Mouse (Mus musculus): ENCODE measurements around the gene Traf6. TPM values are rescaled to one million over a fixed set of nuclear protein-coding genes. Genes with fewer than 3 reads are reported as not detected.

Gene Traf6
- total RNA-seq (2021): 10 to 100 TPM; 11.6 to 12.7 TPM
- long read RNA-seq, experiment 1, full-length matches to known transcripts: 4 of 11 reads
- long read RNA-seq, experiment 1, partial matches to known transcripts: 5 of 11 reads
- long read RNA-seq, experiment 1, other reads (novel, unspliced or antisense): 2 of 11 reads
- long read RNA-seq, experiment 2, full-length matches to known transcripts: 1 of 2 reads
- long read RNA-seq, experiment 2, partial matches to known transcripts: 0 of 2 reads
- long read RNA-seq, experiment 2, other reads (novel, unspliced or antisense): 1 of 2 reads

GRCm38 (mm10) chr2:101678236-101679021 lies at the start of gene Traf6:
TSS of gene Traf6 (plus strand) at chr2:101678429.
- peak; percentile 80 to 87 for DNase-seq (ENCODE audit: low spot score in 2 of 2)

- DNase-seq (ENCODE audit: low spot score in 2 of 2): no peak
These were observed 39.0 kb upstream of the Traf6 start for GRCm38 (mm10) chr2:101638979-101639839.

- no peak for DNase-seq (ENCODE audit: low spot score in 2 of 2)
These were observed 38.3 kb upstream of the Traf6 start for GRCm38 (mm10) chr2:101639840-101640350.

GRCm38 (mm10) chr2:101645841-101646240 lies 32.4 kb upstream of the Traf6 start:
- DNase-seq (ENCODE audit: low spot score in 2 of 2): no peak

GRCm38 (mm10) chr2:101648361-101648760 lies 29.9 kb upstream of the Traf6 start:
- DNase-seq (ENCODE audit: low spot score in 2 of 2): no peak

GRCm38 (mm10) chr2:101649114-101649671 lies 29.0 kb upstream of the Traf6 start, which contains the start of the genes Rag1 and B230118H07Rik:
TSS of gene Rag1 (minus strand) at chr2:101649501.
TSS of gene B230118H07Rik (minus strand) at chr2:101649532.
- DNase-seq (ENCODE audit: low spot score in 2 of 2): no peak

- DNase-seq (ENCODE audit: low spot score in 2 of 2): no peak
These were observed 27.8 kb upstream of the Traf6 start for GRCm38 (mm10) chr2:101650446-101650845.

GRCm38 (mm10) chr2:101652204-101652920 lies 25.9 kb upstream of the Traf6 start:
- DNase-seq (ENCODE audit: low spot score in 2 of 2): no peak

- peak; percentile 81 to 89 for DNase-seq (ENCODE audit: low spot score in 2 of 2)
These were observed 25.2 kb upstream of the Traf6 start for GRCm38 (mm10) chr2:101652921-101653597.

- DNase-seq (ENCODE audit: low spot score in 2 of 2): no peak
These were observed 17.7 kb upstream of the Traf6 start for GRCm38 (mm10) chr2:101660536-101660935.

- DNase-seq (ENCODE audit: low spot score in 2 of 2): peak; percentile 62 to 78
These were observed 13.0 kb upstream of the Traf6 start for GRCm38 (mm10) chr2:101665058-101665702.

- DNase-seq (ENCODE audit: low spot score in 2 of 2): no peak
These were observed 12.5 kb upstream of the Traf6 start for GRCm38 (mm10) chr2:101665703-101666092.

- DNase-seq (ENCODE audit: low spot score in 2 of 2): no peak
These were observed 9.5 kb upstream of the Traf6 start for GRCm38 (mm10) chr2:101668751-101669150.

GRCm38 (mm10) chr2:101673547-101673946 lies 4.7 kb upstream of the Traf6 start:
- DNase-seq (ENCODE audit: low spot score in 2 of 2): no peak

- no peak for DNase-seq (ENCODE audit: low spot score in 2 of 2)
These were observed 1.0 kb downstream of the Traf6 start for GRCm38 (mm10) chr2:101679164-101679784.

GRCm38 (mm10) chr2:101684421-101684820 lies 6.2 kb downstream of the Traf6 start:
- DNase-seq (ENCODE audit: low spot score in 2 of 2): peak in 1 of 2 experiments; percentile 16

GRCm38 (mm10) chr2:101688011-101688410 lies 9.8 kb downstream of the Traf6 start:
- DNase-seq (ENCODE audit: low spot score in 2 of 2): no peak

- no peak for DNase-seq (ENCODE audit: low spot score in 2 of 2)
These were observed 12.1 kb downstream of the Traf6 start for GRCm38 (mm10) chr2:101690252-101690827.

Measured in left cerebral cortex, adult 18-20 months (tissue).